Mouse (Mus musculus): ENCODE measurements around the gene Plau. TPM values are rescaled to one million over a fixed set of nuclear protein-coding genes. Genes with fewer than 3 reads are reported as not detected.

Gene Plau
- polyA plus RNA-seq, 1 experiment from 2014 or later: 0.46 TPM

GRCm38 (mm10) chr14:20811236-20811635 lies 25.2 kb upstream of the Plau start:
- H3K4me1 ChIP-seq: no peaks in the 10 kb centered on the region
- H3K9me3 ChIP-seq (replicated peaks): peaks cover under 1% of the 10 kb centered on the region; the same call in 1 of the 2 replicates
- no peak overlapping the region for H3K9ac ChIP-seq
- H3K4me3 ChIP-seq: no peak overlapping the region
- no peaks in the 10 kb centered on the region for H3K27me3 ChIP-seq
- H3K4me2 ChIP-seq (replicated peaks): no peak overlapping the region
- H3K36me3 ChIP-seq: no peaks in the 10 kb centered on the region
- ATAC-seq (ENCODE audit: low FRiP score): no peak
- 90% methylated on average over 8 of the region's 8 CpGs for WGBS
- no peak overlapping the region for H3K27ac ChIP-seq

- no peaks in the 10 kb centered on the region for H3K4me1 ChIP-seq
- no peak overlapping the region for H3K4me2 ChIP-seq (replicated peaks)
- no peak for ATAC-seq (ENCODE audit: low FRiP score)
- 63% methylated on average over 7 of the region's 7 CpGs for WGBS
- H3K27ac ChIP-seq: no peak overlapping the region
- H3K4me3 ChIP-seq: no peak overlapping the region
- no peaks in the 10 kb centered on the region for H3K36me3 ChIP-seq
- no peaks in the 10 kb centered on the region for H3K27me3 ChIP-seq
- no peak overlapping the region for H3K9ac ChIP-seq
- H3K9me3 ChIP-seq (replicated peaks): peaks cover 5% of the 10 kb centered on the region; the same call in 1 of the 2 replicates
Observed at GRCm38 (mm10) chr14:20811779-20812406, 24.6 kb upstream of the Plau start.

GRCm38 (mm10) chr14:20815448-20815847 lies 21.0 kb upstream of the Plau start:
- no peaks in the 10 kb centered on the region for H3K27me3 ChIP-seq
- no peak overlapping the region for H3K4me2 ChIP-seq (replicated peaks)
- no peaks in the 10 kb centered on the region for H3K4me1 ChIP-seq
- 88% methylated on average over 3 of the region's 3 CpGs for WGBS
- H3K9ac ChIP-seq: no peak overlapping the region
- no peak overlapping the region for H3K4me3 ChIP-seq
- H3K27ac ChIP-seq: no peak overlapping the region
- no peak for ATAC-seq (ENCODE audit: low FRiP score)
- no peaks in the 10 kb centered on the region for H3K36me3 ChIP-seq
- peaks cover 5% of the 10 kb centered on the region; the same call in 1 of the 2 replicates for H3K9me3 ChIP-seq (replicated peaks)

GRCm38 (mm10) chr14:20824517-20824916 lies 11.9 kb upstream of the Plau start:
- Histone ChIP-seq H3K27me3 (no peaks in the 10 kb centered on the region), H3K9me3 (replicated peaks) (no peaks in the 10 kb centered on the region), H3K4me2 (replicated peaks) (no peak overlapping the region), H3K36me3 (no peaks in the 10 kb centered on the region), H3K27ac (no peak overlapping the region), H3K9ac (no peak overlapping the region), H3K4me1 (no peaks in the 10 kb centered on the region), H3K4me3 (no peak overlapping the region)
- ATAC-seq (ENCODE audit: low FRiP score): no peak
- 86% methylated on average over 1 of the region's 1 CpGs for WGBS

- Histone ChIP-seq H3K4me2 (replicated peaks) (no peak overlapping the region), H3K9me3 (replicated peaks) (no peaks in the 10 kb centered on the region), H3K4me1 (no peaks in the 10 kb centered on the region), H3K27ac (no peak overlapping the region), H3K27me3 (no peaks in the 10 kb centered on the region), H3K9ac (no peak overlapping the region), H3K4me3 (no peak overlapping the region), H3K36me3 (no peaks in the 10 kb centered on the region)
- 93% methylated on average over 2 of the region's 2 CpGs for WGBS
- ATAC-seq (ENCODE audit: low FRiP score): no peak
Observed at GRCm38 (mm10) chr14:20825516-20825915, 10.9 kb upstream of the Plau start.

- ATAC-seq (ENCODE audit: low FRiP score): no peak
- Histone ChIP-seq H3K4me3 (no peak overlapping the region), H3K27me3 (no peaks in the 10 kb centered on the region), H3K27ac (no peak overlapping the region), H3K9ac (no peak overlapping the region), H3K4me2 (replicated peaks) (no peak overlapping the region), H3K4me1 (no peaks in the 10 kb centered on the region), H3K9me3 (replicated peaks) (no peaks in the 10 kb centered on the region), H3K36me3 (no peaks in the 10 kb centered on the region)
- 83% methylated on average over 8 of the region's 8 CpGs for WGBS
Observed at GRCm38 (mm10) chr14:20827061-20827460, 9.4 kb upstream of the Plau start.

- WGBS: 92% methylated on average over 5 of the region's 5 CpGs
- ATAC-seq (ENCODE audit: low FRiP score): no peak
- Histone ChIP-seq H3K36me3 (no peaks in the 10 kb centered on the region), H3K9me3 (replicated peaks) (no peaks in the 10 kb centered on the region), H3K4me2 (replicated peaks) (no peak overlapping the region), H3K27ac (no peak overlapping the region), H3K4me3 (no peak overlapping the region), H3K27me3 (no peaks in the 10 kb centered on the region), H3K9ac (no peak overlapping the region), H3K4me1 (no peaks in the 10 kb centered on the region)
Observed at GRCm38 (mm10) chr14:20827491-20827890, 9.0 kb upstream of the Plau start.

- 86% methylated on average over 3 of the region's 3 CpGs for WGBS
- ATAC-seq (ENCODE audit: low FRiP score): no peak
- no peak overlapping the region for H3K4me3 ChIP-seq
- H3K9me3 ChIP-seq (replicated peaks): no peaks in the 10 kb centered on the region
- H3K36me3 ChIP-seq: no peaks in the 10 kb centered on the region
- no peaks in the 10 kb centered on the region for H3K4me1 ChIP-seq
- no peak overlapping the region for H3K27ac ChIP-seq
- H3K9ac ChIP-seq: no peak overlapping the region
- H3K27me3 ChIP-seq: no peaks in the 10 kb centered on the region
- H3K4me2 ChIP-seq (replicated peaks): no peak overlapping the region
Observed at GRCm38 (mm10) chr14:20828524-20828923, 7.9 kb upstream of the Plau start.

- ATAC-seq (ENCODE audit: low FRiP score): no peak
- no peak overlapping the region for H3K27ac ChIP-seq
- no peaks in the 10 kb centered on the region for H3K36me3 ChIP-seq
- no peaks in the 10 kb centered on the region for H3K9me3 ChIP-seq (replicated peaks)
- no peak overlapping the region for H3K9ac ChIP-seq
- 84% methylated on average over 12 of the region's 12 CpGs for WGBS
- no peak overlapping the region for H3K4me2 ChIP-seq (replicated peaks)
- no peaks in the 10 kb centered on the region for H3K27me3 ChIP-seq
- H3K4me3 ChIP-seq: no peak overlapping the region
- no peaks in the 10 kb centered on the region for H3K4me1 ChIP-seq
Observed at GRCm38 (mm10) chr14:20829523-20830366, 6.7 kb upstream of the Plau start.

GRCm38 (mm10) chr14:20831141-20831910 lies 5.1 kb upstream of the Plau start:
- WGBS: 84% methylated on average over 9 of the region's 9 CpGs
- no peaks in the 10 kb centered on the region for H3K9me3 ChIP-seq (replicated peaks)
- H3K4me2 ChIP-seq (replicated peaks): no peak overlapping the region
- no peak overlapping the region for H3K9ac ChIP-seq
- no peaks in the 10 kb centered on the region for H3K27me3 ChIP-seq
- H3K4me1 ChIP-seq: no peaks in the 10 kb centered on the region
- H3K27ac ChIP-seq: no peak overlapping the region
- ATAC-seq (ENCODE audit: low FRiP score): no peak
- no peak overlapping the region for H3K4me3 ChIP-seq
- H3K36me3 ChIP-seq: no peaks in the 10 kb centered on the region

GRCm38 (mm10) chr14:20831915-20832314 lies 4.5 kb upstream of the Plau start:
- 70% methylated on average over 1 of the region's 1 CpGs for WGBS

GRCm38 (mm10) chr14:20833525-20833924 lies 2.9 kb upstream of the Plau start:
- H3K4me2 ChIP-seq (replicated peaks): no peak overlapping the region
- no peak overlapping the region for H3K4me3 ChIP-seq
- no peak for ATAC-seq (ENCODE audit: low FRiP score)
- no peaks in the 10 kb centered on the region for H3K9me3 ChIP-seq (replicated peaks)
- peaks cover 5% of the 10 kb centered on the region; the same call in 1 of the 2 replicates for H3K27me3 ChIP-seq
- no peak overlapping the region for H3K9ac ChIP-seq
- H3K27ac ChIP-seq: no peak overlapping the region
- H3K36me3 ChIP-seq: no peaks in the 10 kb centered on the region
- WGBS: 88% methylated on average over 4 of the region's 4 CpGs
- peaks cover 6% of the 10 kb centered on the region for H3K4me1 ChIP-seq

More at GRCm38 (mm10) chr14:20831915-20832314, 4.5 kb upstream of the Plau start:
- H3K9me3 ChIP-seq (replicated peaks): no peaks in the 10 kb centered on the region
- H3K4me3 ChIP-seq: no peak overlapping the region
- no peak overlapping the region for H3K9ac ChIP-seq
- peaks cover 3% of the 10 kb centered on the region for H3K4me1 ChIP-seq
- ATAC-seq (ENCODE audit: low FRiP score): no peak
- H3K27ac ChIP-seq: no peak overlapping the region
- H3K4me2 ChIP-seq (replicated peaks): no peak overlapping the region
- H3K27me3 ChIP-seq: no peaks in the 10 kb centered on the region
- H3K36me3 ChIP-seq: no peaks in the 10 kb centered on the region
